Mouse (Mus musculus) heart, postnatal 0 days (tissue): ENCODE results near the gene Gm49380. TPM values are rescaled to one million over a fixed set of nuclear protein-coding genes. Genes with fewer than 3 reads are reported as not detected.

Experiments
- ATAC-seq: fragments of 200-750 bp; cut with Nextera tagmentation; 2 replicates; pipeline ENCODE4 v1.8.0; 2017; ENCODE audit warnings: low read depth, moderate number of reproducible peaks, moderate library complexity; ENCODE audit not compliant: insufficient read depth
- DNase-seq: peaks from one replicate; pipeline ENCODE4 v3.0.0-alpha.2; 2016; ENCODE audit warnings: low spot score
- H3K27ac ChIP-seq: fragments of 300-500 bp; sonication (generic); 2 replicates; pipeline ENCODE4 v1.5.1; 2014; ENCODE audit warnings: low read depth, mild to moderate bottlenecking
- H3K27me3 ChIP-seq: fragments of 300-500 bp; sonication (generic); 2 replicates; pipeline ENCODE4 v1.6.1; 2014; ENCODE audit warnings: low read length, mixed read lengths; ENCODE audit not compliant: control insufficient read depth, insufficient read depth
- H3K36me3 ChIP-seq: fragments of 300-500 bp; sonication (generic); replicated peaks from 2 replicates; pipeline ENCODE4 v1.6.1; 2014; ENCODE audit warnings: low read length, mixed read lengths; ENCODE audit not compliant: control insufficient read depth, insufficient read depth
- H3K4me1 ChIP-seq: fragments of 300-500 bp; sonication (generic); 2 replicates; pipeline ENCODE4 v1.6.1; 2014; ENCODE audit warnings: antibody characterized with exemption; ENCODE audit not compliant: control insufficient read depth, insufficient read depth
- H3K4me2 ChIP-seq: fragments of 300-500 bp; sonication (generic); 2 replicates; pipeline ENCODE4 v1.6.1; 2014; ENCODE audit warnings: low read depth, mild to moderate bottlenecking, low read length, moderate library complexity
- H3K4me3 ChIP-seq: fragments of 300-500 bp; sonication (generic); 2 replicates; pipeline ENCODE4 v1.5.1; 2014; ENCODE audit warnings: low read depth, low read length
- H3K9ac ChIP-seq: fragments of 300-500 bp; sonication (generic); replicated peaks from 2 replicates; pipeline ENCODE4 v1.6.1; 2014; ENCODE audit warnings: low read depth, low read length, mixed read lengths
- H3K9me3 ChIP-seq: fragments of 300-500 bp; sonication (generic); replicated peaks from 2 replicates; pipeline ENCODE4 v1.6.1; 2016; ENCODE audit warnings: low read length; ENCODE audit not compliant: control insufficient read depth
- CTCF ChIP-seq: IDR thresholded peaks from 2 replicates; pipeline ENCODE4 v1.5.1; 2016; ENCODE audit warnings: antibody characterized with exemption, control low read depth, low read depth
- EP300 ChIP-seq: IDR thresholded peaks from 2 replicates; pipeline ENCODE4 v1.6.1; 2016; ENCODE audit warnings: antibody characterized with exemption, low read depth
- WGBS: fragments of 180-500 bp; shearing (Covaris S2); extraction: QIAGEN DNeasy Blood & Tissue Kit; methylation state at CpG from one replicate; pipeline ENCODE4 v1.1.7; 2014; 5-methylcytosine and 5-hydroxymethylcytosine counted together
- polyA plus RNA-seq: library from polyadenylated mRNA; unstranded; fragments of >200 nt; fragmentation: Nextera tagmentation; extraction: Ambion mirVana; gene quantifications from 2 replicates; pipeline ENCODE4 v1.2.1, GENCODE M21; 2015
- total RNA-seq: library from RNA; depleted of rRNA; stranded (reverse); fragments of >200 nt; gene quantifications from 2 replicates; pipeline ENCODE4 v1.2.3, GENCODE M21; 2014; ENCODE audit warnings: low replicate concordance

Gm49380 gene
- total and polyA plus RNA-seq, 2 experiments from 2014 or later = not detected

DNA sequence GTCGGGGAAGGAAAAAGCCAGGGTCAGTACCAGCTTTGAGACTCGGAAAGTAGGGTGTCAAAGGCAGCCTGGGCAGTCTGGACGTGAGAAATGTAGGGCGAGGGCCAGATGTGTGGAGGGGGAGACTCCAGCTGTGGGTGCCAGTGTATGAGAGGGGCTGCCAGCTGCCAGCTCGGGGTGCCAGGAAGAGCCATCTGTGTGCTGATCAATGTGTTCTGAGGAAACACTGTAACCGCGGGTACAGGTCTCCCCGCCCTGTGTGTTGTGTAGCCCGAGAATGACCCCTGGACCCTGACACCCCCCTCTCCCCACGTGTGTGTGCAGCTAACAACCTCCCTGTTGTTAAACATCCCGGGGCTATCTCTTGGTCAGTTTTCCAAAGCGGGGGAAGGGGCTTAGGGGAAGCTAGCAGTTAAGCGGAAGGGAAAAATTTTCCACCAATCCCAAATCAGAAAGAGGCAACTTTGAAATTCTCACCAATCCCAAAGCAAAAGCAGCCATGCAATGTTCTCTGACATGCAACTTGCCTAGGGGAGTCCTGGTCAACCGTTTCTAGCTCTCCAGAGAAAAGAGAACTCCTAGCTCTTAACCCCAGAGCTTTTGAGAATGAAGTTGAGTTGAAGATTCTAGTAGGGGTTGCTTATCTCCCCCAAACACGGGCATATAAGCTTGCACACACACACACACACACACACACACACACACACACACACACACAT lies 45.9 kb downstream of the Gm49380 start:
- ATAC-seq (peak; percentile 4; the same call in 1 of the 2 replicates), DNase-seq (peak; percentile 47)
- WGBS = 2% methylated on average over 15 of the region's 15 CpGs
- H3K4me1 ChIP-seq = peaks cover 28% of the 10 kb centered on the region
- no peak for TF ChIP-seq CTCF
- no peak for TF ChIP-seq EP300
- no peaks in the 10 kb centered on the region for H3K27me3 ChIP-seq
- H3K36me3 ChIP-seq = no peaks in the 10 kb centered on the region
- peak overlapping the region; percentile 39 for H3K27ac ChIP-seq
- no peaks in the 10 kb centered on the region for H3K9me3 ChIP-seq
- H3K9ac ChIP-seq = peak overlapping the region; percentile 49
- peak overlapping the region; percentile 87 for H3K4me2 ChIP-seq
- H3K4me3 ChIP-seq = peak overlapping the region; percentile 50

GRCm38 (mm10) chr9:44066785-44067225 lies 46.5 kb downstream of the Gm49380 start, which contains the start of gene Usp2:
Gene Usp2, plus strand, starts transcription at chr9:44067021.
- Histone ChIP-seq H3K4me1 (peaks cover 22% of the 10 kb centered on the region), H3K4me3 (peak within 1 kb of the TSS; percentile 50), H3K4me2 (peak within 1 kb of the TSS; percentile 87), H3K27ac (peak within 1 kb of the TSS; percentile 39), H3K9ac (peak within 1 kb of the TSS; percentile 49), H3K9me3 (no peaks in the 10 kb centered on the region), H3K27me3 (no peaks in the 10 kb centered on the region), H3K36me3 (no peaks in the 10 kb centered on the region)
- peak; percentile 92 for TF ChIP-seq CTCF
- peak; percentile 94 for TF ChIP-seq EP300
- ATAC-seq (peak; percentile 96), DNase-seq (peak; percentile 98)
- under 1% methylated on average over 38 of the region's 38 CpGs for WGBS

DNA sequence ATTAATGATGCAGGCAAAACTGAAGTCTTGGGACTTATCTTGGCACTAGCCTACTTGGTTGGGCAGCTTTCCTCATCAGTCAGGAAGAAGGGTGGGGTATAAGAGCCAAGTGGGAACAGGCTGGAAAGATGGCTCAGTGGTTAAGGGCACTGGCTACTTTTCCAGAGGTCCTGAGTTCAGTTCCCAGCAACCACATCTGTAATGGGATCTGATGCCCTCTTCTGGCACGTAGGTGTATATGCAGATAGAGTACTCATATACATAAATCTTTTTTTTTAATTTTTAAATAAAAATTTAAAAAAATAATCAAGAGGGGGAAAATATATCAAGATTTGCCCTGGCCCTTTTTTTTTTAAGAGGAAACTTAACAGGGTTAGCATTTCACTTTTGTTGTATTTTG lies 48.1 kb downstream of the Gm49380 start:
- Histone ChIP-seq H3K27ac (no peak overlapping the region), H3K4me3 (no peak overlapping the region), H3K4me2 (no peak overlapping the region), H3K4me1 (peaks cover 6% of the 10 kb centered on the region), H3K36me3 (no peaks in the 10 kb centered on the region), H3K9me3 (no peaks in the 10 kb centered on the region), H3K27me3 (no peaks in the 10 kb centered on the region), H3K9ac (no peak overlapping the region)
- ATAC-seq (no peak), DNase-seq (no peak)
- 22% methylated on average over 1 of the region's 1 CpGs for whole genome bisulfite sequencing
- TF ChIP-seq EP300 = no peak
- no peak for TF ChIP-seq CTCF

DNA sequence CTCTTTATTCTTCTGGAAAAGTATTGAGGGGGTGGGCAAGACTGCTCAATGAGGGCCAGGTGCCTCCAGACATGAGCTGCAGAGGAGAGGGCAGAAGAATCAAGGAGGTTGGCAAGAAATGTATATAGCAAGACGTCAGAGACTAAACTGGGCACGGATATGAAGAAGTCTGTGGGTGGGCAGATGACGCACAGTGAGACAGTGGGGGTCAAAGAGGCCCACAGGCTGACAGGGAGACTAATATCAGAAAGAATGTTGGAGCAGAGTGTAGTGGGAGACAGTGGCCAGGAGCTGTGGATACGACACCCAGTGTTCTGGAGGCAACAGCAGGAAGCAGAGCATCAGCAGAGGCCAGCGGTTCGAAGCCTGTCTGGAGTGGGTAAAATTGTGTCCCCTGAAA lies 54.7 kb downstream of the Gm49380 start:
- no peak for ATAC-seq
- no peak overlapping the region for H3K4me2 ChIP-seq
- WGBS = 74% methylated on average over 6 of the region's 6 CpGs
- H3K4me3 ChIP-seq = no peak overlapping the region
- no peaks in the 10 kb centered on the region for H3K27me3 ChIP-seq
- TF ChIP-seq EP300 (no peak), CTCF (no peak)
- H3K9me3 ChIP-seq = no peaks in the 10 kb centered on the region
- no peaks in the 10 kb centered on the region for H3K36me3 ChIP-seq
- H3K9ac ChIP-seq = no peak overlapping the region
- DNase-seq = no peak
- H3K27ac ChIP-seq = no peak overlapping the region
- H3K4me1 ChIP-seq = no peaks in the 10 kb centered on the region

- DNase-seq = no peak
- Histone ChIP-seq H3K27ac (no peak overlapping the region), H3K4me2 (no peak overlapping the region), H3K9me3 (no peaks in the 10 kb centered on the region), H3K4me1 (no peaks in the 10 kb centered on the region), H3K9ac (no peak overlapping the region), H3K4me3 (no peak overlapping the region), H3K36me3 (no peaks in the 10 kb centered on the region), H3K27me3 (no peaks in the 10 kb centered on the region)
- TF ChIP-seq EP300 (no peak), CTCF (no peak)
- ATAC-seq = no peak
- WGBS = 27% methylated on average over 1 of the region's 1 CpGs
These were observed 59.4 kb downstream of the Gm49380 start for GRCm38 (mm10) chr9:44053936-44054335.

- Histone ChIP-seq H3K4me1 (no peaks in the 10 kb centered on the region), H3K9me3 (no peaks in the 10 kb centered on the region), H3K27me3 (no peaks in the 10 kb centered on the region), H3K27ac (no peak overlapping the region), H3K4me2 (no peak overlapping the region), H3K4me3 (no peak overlapping the region), H3K36me3 (no peaks in the 10 kb centered on the region), H3K9ac (no peak overlapping the region)
- TF ChIP-seq EP300 (no peak), CTCF (no peak)
- 60% methylated on average over 3 of the region's 3 CpGs for WGBS
- DNase-seq (no peak), ATAC-seq (no peak)
These were observed 60.4 kb downstream of the Gm49380 start for GRCm38 (mm10) chr9:44052855-44053254.
